Mouse (Mus musculus) T-cell, adult 2 months (primary cell): Measurements from ENCODE around the gene Elp5.
A peak's percentile ranks its signal among the peaks of the same experiment; 100 is the strongest.
"Not testable (repeated sequence)": the region's sequence is repeated elsewhere in the genome, so short reads cannot be mapped to it uniquely, and the experiment has no call there.

Source experiments
- DNase-seq: peaks from one replicate; pipeline ENCODE4 v3.0.0; 2022; ENCODE audit warnings: low spot score

Gene Elp5

GRCm38 (mm10) chr11:69956218-69956617 is 26.1 kb downstream of the Elp5 start:
- no peak for DNase-seq

- not testable (repeated sequence) for DNase-seq
These were observed 26.7 kb downstream of the Elp5 start for GRCm38 (mm10) chr11:69955618-69956017.

GRCm38 (mm10) chr11:69953267-69953915 is 28.9 kb downstream of the Elp5 start:
- DNase-seq, result no peak

- DNase-seq, result no peak
These were observed 30.0 kb downstream of the Elp5 start for GRCm38 (mm10) chr11:69952274-69952673.

GRCm38 (mm10) chr11:69950807-69951459 is 31.4 kb downstream of the Elp5 start:
- DNase-seq, result no peak

GRCm38 (mm10) chr11:69948763-69949150 is 33.6 kb downstream of the Elp5 start:
- peak; percentile 82 for DNase-seq

GRCm38 (mm10) chr11:69948066-69948762 is 34.1 kb downstream of the Elp5 start, which contains the start of gene Slc2a4:
TSS of gene Slc2a4 (minus strand) at chr11:69948188.
- DNase-seq, result peak; percentile 79

GRCm38 (mm10) chr11:69947337-69948065 is 34.8 kb downstream of the Elp5 start:
- no peak for DNase-seq

GRCm38 (mm10) chr11:69945997-69946891 is 36.1 kb downstream of the Elp5 start:
- no peak for DNase-seq

GRCm38 (mm10) chr11:69945216-69945615 is 37.1 kb downstream of the Elp5 start:
- DNase-seq, result no peak

- no peak for DNase-seq
These were observed 41.4 kb downstream of the Elp5 start for GRCm38 (mm10) chr11:69940962-69941361.

- no peak for DNase-seq
These were observed 42.6 kb downstream of the Elp5 start for GRCm38 (mm10) chr11:69939731-69940130.

- DNase-seq, result no peak
These were observed 43.1 kb downstream of the Elp5 start for GRCm38 (mm10) chr11:69939181-69939580.

GRCm38 (mm10) chr11:69938401-69938979 is 43.8 kb downstream of the Elp5 start:
- DNase-seq, result no peak

GRCm38 (mm10) chr11:69937834-69938233 is 44.5 kb downstream of the Elp5 start:
- DNase-seq, result no peak

GRCm38 (mm10) chr11:69937385-69937784 is 44.9 kb downstream of the Elp5 start:
- no peak for DNase-seq

- DNase-seq, result no peak
These were observed 45.5 kb downstream of the Elp5 start for GRCm38 (mm10) chr11:69936714-69937347.

GRCm38 (mm10) chr11:69936156-69936555 is 46.2 kb downstream of the Elp5 start:
- DNase-seq, result peak; percentile 15

GRCm38 (mm10) chr11:69935137-69935879 is 47.0 kb downstream of the Elp5 start, which contains the start of gene Ybx2:
TSS of gene Ybx2 (plus strand) at chr11:69935796.
- DNase-seq, result peak; percentile 72

- no peak for DNase-seq
These were observed 47.6 kb downstream of the Elp5 start for GRCm38 (mm10) chr11:69934681-69935080.
